In the genomic region with DNA sequence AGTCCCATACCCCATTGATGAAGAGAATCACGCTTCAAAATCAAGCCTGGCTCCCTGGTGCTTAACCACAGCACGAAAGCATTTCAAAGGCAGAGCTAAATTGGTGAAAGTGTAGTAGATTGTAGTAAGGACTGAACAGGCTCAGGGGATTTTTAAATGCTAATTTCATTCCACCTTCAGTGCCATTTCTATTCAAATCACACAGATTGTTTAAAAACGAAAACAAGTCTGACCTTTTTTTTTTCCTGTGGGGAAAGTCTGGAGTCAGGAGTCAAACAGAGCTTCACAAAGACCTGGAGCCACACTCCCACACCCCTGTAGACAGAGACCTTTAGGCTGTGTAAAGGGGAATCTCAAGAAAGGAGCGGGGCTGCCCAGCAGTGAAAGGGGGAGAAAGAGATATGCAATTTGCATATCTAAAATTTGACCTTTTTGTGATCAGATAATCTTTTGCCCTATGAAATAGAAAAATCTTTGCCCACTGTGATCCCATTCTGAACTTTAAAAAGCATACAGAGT, we compare ENCODE assay signal across 8 mouse cellular contexts. TPM values are rescaled to one million over a fixed set of nuclear protein-coding genes. Genes with fewer than 3 reads are reported as not detected.
DNase-seq lines count a peak whose midpoint lies in the region; ATAC-seq lines count a peak whose summit lies in the region.

No protein-coding gene starts in this region.

- H3K27me3 ChIP-seq in heart, embryonic 16.5 days (ENCODE audit: control insufficient read depth, insufficient read depth, low read length): no peaks in the 10 kb centered on the region
- no peaks in the 10 kb centered on the region for H3K27me3 ChIP-seq in hindbrain, embryonic 15.5 days
- H3K27me3 ChIP-seq in midbrain, embryonic 15.5 days (replicated peaks): no peaks in the 10 kb centered on the region

- DNase-seq in heart, adult 18-20 months: no peak
- peak; percentile 48 for DNase-seq in brain, adult 2 months (ENCODE audit: low read depth, low spot score)
- DNase-seq in thymus, postnatal 0 days (ENCODE audit: low spot score): no peak
- no peak for DNase-seq in right cerebral cortex, postnatal 4 days
- no peak for DNase-seq in left cerebral cortex, adult 8-10 months (ENCODE audit: low spot score in 2 of 2)

- no peak for ATAC-seq in heart, embryonic 16.5 days (replicated peaks; ENCODE audit: extremely low read depth, insufficient read depth, low FRiP score)
- ATAC-seq in hindbrain, embryonic 15.5 days (ENCODE audit: low FRiP score, low read depth): peak; percentile 39; the same call in 1 of the 2 replicates
- peak; percentile 78 for ATAC-seq in midbrain, embryonic 15.5 days (replicated peaks)

- H3K9me3 ChIP-seq in heart, embryonic 16.5 days (replicated peaks; ENCODE audit: control insufficient read depth, low read length): no peaks in the 10 kb centered on the region
- no peaks in the 10 kb centered on the region for H3K9me3 ChIP-seq in hindbrain, embryonic 15.5 days
- no peaks in the 10 kb centered on the region for H3K9me3 ChIP-seq in midbrain, embryonic 15.5 days

- H3K27ac ChIP-seq in heart, embryonic 16.5 days (ENCODE audit: low read length): no peak overlapping the region
- peak overlapping the region; percentile 80 for H3K27ac ChIP-seq in hindbrain, embryonic 15.5 days (replicated peaks)
- peak overlapping the region; percentile 81 for H3K27ac ChIP-seq in midbrain, embryonic 15.5 days

- H3K9ac ChIP-seq in heart, embryonic 16.5 days (ENCODE audit: low read length): peak overlapping the region; percentile 63
- peak overlapping the region; percentile 53 for H3K9ac ChIP-seq in hindbrain, embryonic 15.5 days
- H3K9ac ChIP-seq in midbrain, embryonic 15.5 days: peak overlapping the region; percentile 46

- no peaks in the 10 kb centered on the region for H3K4me1 ChIP-seq in heart, embryonic 16.5 days (ENCODE audit: control insufficient read depth, insufficient read depth, low read length)
- H3K4me1 ChIP-seq in hindbrain, embryonic 15.5 days (replicated peaks): peaks cover 9% of the 10 kb centered on the region
- H3K4me1 ChIP-seq in midbrain, embryonic 15.5 days: peaks cover 16% of the 10 kb centered on the region

- peak overlapping the region; percentile 50 for H3K4me3 ChIP-seq in heart, embryonic 16.5 days (ENCODE audit: low read length)
- peak overlapping the region; percentile 40 for H3K4me3 ChIP-seq in hindbrain, embryonic 15.5 days
- H3K4me3 ChIP-seq in midbrain, embryonic 15.5 days: peak overlapping the region; percentile 39

- 26% methylated on average over 4 of the region's 4 CpGs for WGBS in heart, embryonic 16.5 days
- 2% methylated on average over 4 of the region's 4 CpGs for WGBS in hindbrain, embryonic 15.5 days
- WGBS in midbrain, embryonic 15.5 days: 5% methylated on average over 4 of the region's 4 CpGs

- H3K36me3 ChIP-seq in heart, embryonic 16.5 days (ENCODE audit: control insufficient read depth, insufficient read depth): no peaks in the 10 kb centered on the region
- no peaks in the 10 kb centered on the region for H3K36me3 ChIP-seq in hindbrain, embryonic 15.5 days
- H3K36me3 ChIP-seq in midbrain, embryonic 15.5 days (replicated peaks): no peaks in the 10 kb centered on the region

- peak overlapping the region; percentile 66 for H3K4me2 ChIP-seq in heart, embryonic 16.5 days (ENCODE audit: low read depth, low read length)
- peak overlapping the region; percentile 68 for H3K4me2 ChIP-seq in hindbrain, embryonic 15.5 days
- peak overlapping the region; percentile 54 for H3K4me2 ChIP-seq in midbrain, embryonic 15.5 days

RNA-seq across cellular contexts. Expression of a gene that starts 28.6 kb away (rescaled TPM):
- polyA plus RNA-seq in heart, embryonic 16.5 days (2015; fragmentation: Nextera tagmentation; extraction: Ambion mirVana): 0.25 and 0.47 TPM in 2 replicates
- total RNA-seq in heart, adult 18-20 months (2021): under 1 TPM in 1 of 2 experiments, not detected in 1; 0.49 TPM
- 0.45 TPM in 1 of 2 replicates, not detected in the other for polyA plus RNA-seq in hindbrain, embryonic 15.5 days (2015; fragmentation: Nextera tagmentation; extraction: Ambion mirVana)
- not detected in 2 replicates for polyA plus RNA-seq in midbrain, embryonic 15.5 days (2015; fragmentation: Nextera tagmentation; extraction: Ambion mirVana)
- polyA plus RNA-seq in thymus, postnatal 0 days (2015; fragmentation: Nextera tagmentation; extraction: Ambion mirVana): 0.39 TPM in 1 of 2 replicates, not detected in the other
- total RNA-seq in left cerebral cortex, adult 8-10 months (2022): not detected
